Mouse (Mus musculus): ENCODE results near the gene AL731706.2.

DNA sequence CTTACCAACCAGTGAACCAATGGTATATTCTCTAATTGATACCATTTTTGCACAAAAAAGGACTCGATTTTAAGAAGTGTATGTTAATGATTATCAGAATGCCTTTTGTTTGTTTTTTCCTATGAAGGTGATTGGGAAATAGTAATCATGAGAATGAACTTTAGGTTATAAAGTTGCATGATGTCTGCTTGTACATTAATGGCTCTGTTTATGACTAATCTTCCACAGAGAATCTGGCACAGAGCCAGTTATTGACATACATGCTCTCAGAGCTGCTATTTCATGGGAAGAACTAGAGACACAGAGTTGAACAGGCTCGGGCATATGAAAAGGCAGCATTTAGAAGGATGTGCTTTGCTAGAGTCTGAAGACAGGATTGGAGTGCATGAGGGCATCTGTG, 10.7 kb upstream of the AL731706.2 start:
- TF ChIP-seq CTCF (IDR thresholded peaks at IDR 0.05; ENCODE audit: low read depth): no peak
- no peak for TF ChIP-seq EP300 (IDR thresholded peaks at IDR 0.05; ENCODE audit: low read depth)

Data from heart, postnatal 0 days (tissue).